Mouse (Mus musculus) C2C12 (cell line): ENCODE measurements at regions not wholly inside any gene's neighbourhood (a gene's known extent, or its start where the extent isn't known, plus 50 kb on each side); places are given as distances from the start of the nearest gene placed in this dataset.

Source experiments
- H3K27me3 ChIP-seq: one replicate; pipeline ENCODE4 v1.6.1; 2011; ENCODE audit not compliant: control insufficient read depth, insufficient read depth, insufficient read length
- H3K36me3 ChIP-seq: one replicate; pipeline ENCODE4 v1.6.1; 2011; ENCODE audit not compliant: control insufficient read depth, insufficient read depth
- H3K4me3 ChIP-seq: one replicate; pipeline ENCODE4 v1.5.1; 2011; ENCODE audit warnings: mild to moderate bottlenecking, control low read depth; ENCODE audit not compliant: poor library complexity, insufficient read depth, severe bottlenecking
- H3K79me2 ChIP-seq: one replicate; pipeline ENCODE4 v1.6.1; 2011; ENCODE audit not compliant: control insufficient read depth, insufficient read depth
- H3K79me3 ChIP-seq: one replicate; pipeline ENCODE4 v1.6.1; 2011; ENCODE audit warnings: low read depth, control low read depth
- H3ac ChIP-seq: one replicate; pipeline ENCODE3; 2011; ENCODE audit warnings: low read depth; ENCODE audit not compliant: control insufficient read depth, insufficient read length
- CEBPB ChIP-seq: IDR thresholded peaks from one replicate; pipeline ENCODE4 v1.6.1; 2011; ENCODE audit warnings: low read depth, mild to moderate bottlenecking, control low read depth, moderate library complexity
- CTCF ChIP-seq: IDR thresholded peaks from one replicate; pipeline ENCODE4 v1.5.1; 2011; ENCODE audit not compliant: control insufficient read depth, insufficient read depth, insufficient read length
- FOSL1 ChIP-seq: IDR thresholded peaks from one replicate; pipeline ENCODE4 v1.8.0; 2011; ENCODE audit warnings: mild to moderate bottlenecking, low read length; ENCODE audit not compliant: poor library complexity, insufficient read depth, severe bottlenecking
- MAX ChIP-seq: IDR thresholded peaks from one replicate; pipeline ENCODE4 v1.6.1; 2011; ENCODE audit warnings: mild to moderate bottlenecking, control low read depth
- MYOD1 ChIP-seq: IDR thresholded peaks from one replicate; pipeline ENCODE4 v1.6.1; 2011; ENCODE audit warnings: low read depth; ENCODE audit not compliant: control insufficient read depth, insufficient read length
- MYOG ChIP-seq: IDR thresholded peaks from one replicate; pipeline ENCODE4 v1.6.1; 2011; ENCODE audit not compliant: control insufficient read depth, insufficient read length; ENCODE audit errors: extremely low read depth
- USF1 ChIP-seq: IDR thresholded peaks from one replicate; pipeline ENCODE4 v1.6.1; 2011; ENCODE audit warnings: low read depth, mild to moderate bottlenecking, control low read depth, moderate library complexity

DNA sequence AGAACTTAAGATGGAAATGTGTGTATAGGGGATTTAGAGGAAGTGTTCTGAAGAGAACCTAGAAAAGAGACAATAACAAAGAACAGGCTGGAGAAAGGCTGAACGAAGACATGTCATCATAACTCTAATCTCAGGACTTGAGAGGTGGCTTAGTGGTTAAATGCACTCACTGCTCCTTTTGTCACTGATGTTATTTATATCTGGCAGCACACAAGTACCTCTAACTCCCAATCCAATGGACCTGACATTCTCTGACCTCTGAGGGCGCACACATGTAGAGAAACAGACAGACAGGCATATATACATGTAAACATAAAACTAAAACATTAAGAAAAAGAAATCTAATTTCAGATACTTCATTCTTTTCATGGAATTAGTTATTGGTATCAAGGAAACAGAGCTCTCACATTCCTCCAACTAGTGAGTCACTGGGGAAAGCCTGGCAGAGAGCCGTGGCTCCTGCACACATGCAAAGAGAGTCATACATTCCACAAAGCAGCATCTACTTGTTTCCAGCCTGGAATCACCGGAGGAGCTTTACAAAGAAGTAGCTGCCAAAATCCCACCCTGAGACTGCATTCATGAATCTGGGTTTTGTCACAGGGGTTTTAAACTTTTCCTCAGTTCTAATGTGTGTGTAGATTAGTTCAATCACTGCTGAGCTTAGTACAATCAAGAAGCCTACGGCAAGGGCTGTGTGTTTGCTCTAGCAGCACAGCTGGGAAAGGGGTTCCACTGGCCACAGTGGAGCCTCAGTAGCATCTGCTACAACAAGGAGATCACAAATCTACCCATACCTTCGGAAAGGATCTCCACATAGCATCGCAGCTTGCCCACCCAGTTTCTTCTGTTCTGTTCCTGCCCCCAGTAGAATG, 674.0 kb downstream of the Ryr2 start:
- Histone ChIP-seq H3K36me3 (no peaks in the 10 kb centered on the region), H3K27me3 (no peaks in the 10 kb centered on the region), H3K4me3 (no peak overlapping the region), H3ac (no peak overlapping the region), H3K79me3 (no peaks in the 10 kb centered on the region), H3K79me2 (no peaks in the 10 kb centered on the region)
- TF ChIP-seq MAX = no peak
- TF ChIP-seq FOSL1 = peak; percentile 22
- no peak for TF ChIP-seq USF1
- no peak for TF ChIP-seq MYOG
- TF ChIP-seq MYOD1 = no peak
- TF ChIP-seq CEBPB = no peak

- H3K79me3 ChIP-seq = no peaks in the 10 kb centered on the region
- H3K79me2 ChIP-seq = no peaks in the 10 kb centered on the region
- no peak overlapping the region for H3K4me3 ChIP-seq
- H3K36me3 ChIP-seq = no peaks in the 10 kb centered on the region
- TF ChIP-seq CEBPB (peak; percentile 65), MYOD1 (no peak)
- no peaks in the 10 kb centered on the region for H3K27me3 ChIP-seq
- no peak overlapping the region for H3ac ChIP-seq
Measured at GRCm38 (mm10) chr13:11426820-11427219, 679.9 kb downstream of the Ryr2 start.

GRCm38 (mm10) chr13:11392027-11392426, 714.7 kb downstream of the Ryr2 start:
- Histone ChIP-seq H3K79me2 (no peaks in the 10 kb centered on the region), H3K27me3 (no peaks in the 10 kb centered on the region), H3K4me3 (no peak overlapping the region), H3K36me3 (no peaks in the 10 kb centered on the region), H3ac (no peak overlapping the region), H3K79me3 (no peaks in the 10 kb centered on the region)
- TF ChIP-seq MYOG (no peak), USF1 (no peak), CEBPB (no peak), MYOD1 (no peak), CTCF (no peak), MAX (no peak), FOSL1 (no peak)

DNA sequence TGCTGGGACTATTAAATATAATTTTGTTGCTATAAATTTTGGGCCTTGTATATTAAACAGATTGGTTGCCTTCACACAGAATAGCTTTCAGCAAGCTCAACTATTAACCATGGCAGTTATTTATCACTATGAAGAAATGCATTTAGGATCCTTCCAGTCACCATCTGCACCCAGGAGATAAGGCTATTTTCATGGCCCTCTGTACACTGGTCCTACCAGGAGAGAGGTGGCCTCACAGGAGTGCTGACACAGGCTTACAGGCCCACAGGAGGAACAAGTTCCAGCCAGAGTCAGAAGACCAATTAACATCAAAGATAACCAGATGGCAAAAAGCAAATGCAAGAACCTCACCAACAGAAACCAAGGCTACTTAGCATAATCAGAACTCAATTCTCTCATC, 731.3 kb downstream of the Ryr2 start:
- no peak overlapping the region for H3K4me3 ChIP-seq
- TF ChIP-seq MAX (no peak), FOSL1 (no peak), CEBPB (no peak), CTCF (no peak), MYOD1 (no peak), USF1 (no peak), MYOG (no peak)

GRCm38 (mm10) chr13:11369456-11369855, 737.3 kb downstream of the Ryr2 start:
- H3K79me3 ChIP-seq = no peaks in the 10 kb centered on the region
- no peak overlapping the region for H3K4me3 ChIP-seq
- no peak overlapping the region for H3ac ChIP-seq
- H3K27me3 ChIP-seq = no peaks in the 10 kb centered on the region
- TF ChIP-seq FOSL1 (no peak), CTCF (no peak), MYOG (no peak), USF1 (no peak), MAX (no peak), MYOD1 (no peak), CEBPB (no peak)
- no peaks in the 10 kb centered on the region for H3K79me2 ChIP-seq
- H3K36me3 ChIP-seq = no peaks in the 10 kb centered on the region

More for the DNA sequence above, 731.3 kb downstream of the Ryr2 start:
- Histone ChIP-seq H3K36me3 (no peaks in the 10 kb centered on the region), H3K79me3 (no peaks in the 10 kb centered on the region), H3K79me2 (no peaks in the 10 kb centered on the region), H3K27me3 (no peaks in the 10 kb centered on the region), H3ac (no peak overlapping the region)

- H3ac ChIP-seq = no peak overlapping the region
- no peaks in the 10 kb centered on the region for H3K79me3 ChIP-seq
- H3K79me2 ChIP-seq = no peaks in the 10 kb centered on the region
- TF ChIP-seq CEBPB (no peak), MYOG (no peak), USF1 (no peak), MYOD1 (no peak), MAX (no peak), CTCF (no peak), FOSL1 (no peak)
- no peaks in the 10 kb centered on the region for H3K27me3 ChIP-seq
- H3K36me3 ChIP-seq = no peaks in the 10 kb centered on the region
- H3K4me3 ChIP-seq = no peak overlapping the region
Measured at GRCm38 (mm10) chr13:11362872-11363271, 743.9 kb downstream of the Ryr2 start.
